Mouse (Mus musculus): Measurements from ENCODE around the gene Klrb1b.

The Klrb1b gene

GRCm38 (mm10) chr6:128826132-128826531 is at the start of gene Klrb1b, which contains the start of gene Gm44511:
Klrb1b (minus strand) TSS chr6:128826331.
Gm44511 (minus strand) TSS chr6:128826315.
- DNase-seq, result no peak

GRCm38 (mm10) chr6:128871910-128872610 is 45.9 kb upstream of the Klrb1b start:
- DNase-seq, result no peak

- no peak for DNase-seq
Observed at GRCm38 (mm10) chr6:128868861-128869260, 42.7 kb upstream of the Klrb1b start.

GRCm38 (mm10) chr6:128857976-128858375 is 31.8 kb upstream of the Klrb1b start:
- DNase-seq, result no peak

GRCm38 (mm10) chr6:128856250-128856649 is 30.1 kb upstream of the Klrb1b start:
- peak; percentile 78 to 85 for DNase-seq

- no peak for DNase-seq
Observed at GRCm38 (mm10) chr6:128855477-128855876, 29.3 kb upstream of the Klrb1b start.

GRCm38 (mm10) chr6:128854895-128855294 is 28.8 kb upstream of the Klrb1b start:
- no peak for DNase-seq

- DNase-seq, result peak; percentile 62 to 78
Observed at GRCm38 (mm10) chr6:128854024-128854820, 28.1 kb upstream of the Klrb1b start.

GRCm38 (mm10) chr6:128852766-128853165 is 26.6 kb upstream of the Klrb1b start:
- DNase-seq, result no peak

- no peak for DNase-seq
Observed at GRCm38 (mm10) chr6:128851151-128851550, 25.0 kb upstream of the Klrb1b start.

GRCm38 (mm10) chr6:128850671-128851070 is 24.5 kb upstream of the Klrb1b start:
- peak; percentile 56 to 58 for DNase-seq

- DNase-seq, result peak in 1 of 2 experiments; percentile 68
Observed at GRCm38 (mm10) chr6:128849902-128850301, 23.8 kb upstream of the Klrb1b start.

- DNase-seq, result no peak
Observed at GRCm38 (mm10) chr6:128847401-128847800, 21.3 kb upstream of the Klrb1b start.

GRCm38 (mm10) chr6:128845998-128846542 is 19.9 kb upstream of the Klrb1b start:
- DNase-seq, result no peak

GRCm38 (mm10) chr6:128845319-128845979 is 19.3 kb upstream of the Klrb1b start:
- peak; percentile 87 to 93 for DNase-seq

- no peak for DNase-seq
Observed at GRCm38 (mm10) chr6:128844586-128845080, 18.5 kb upstream of the Klrb1b start.

GRCm38 (mm10) chr6:128844131-128844530 is 18.0 kb upstream of the Klrb1b start:
- no peak for DNase-seq

GRCm38 (mm10) chr6:128843479-128843992 is 17.4 kb upstream of the Klrb1b start:
- DNase-seq, result peak; percentile 66 to 78

GRCm38 (mm10) chr6:128842945-128843478 is 16.9 kb upstream of the Klrb1b start:
- DNase-seq, result peak; percentile 93 to 94

GRCm38 (mm10) chr6:128842356-128842944 is 16.3 kb upstream of the Klrb1b start:
- peak in 1 of 2 experiments; percentile 43 for DNase-seq

- DNase-seq, result no peak
Observed at GRCm38 (mm10) chr6:128841327-128842089, 15.4 kb upstream of the Klrb1b start.
